Mouse (Mus musculus): Measurements from ENCODE around the gene Irgm1.
"Not testable (repeated sequence)": the region's sequence is repeated elsewhere in the genome, so short reads cannot be mapped to it uniquely, and the experiment has no call there.

Irgm1 gene

DNA sequence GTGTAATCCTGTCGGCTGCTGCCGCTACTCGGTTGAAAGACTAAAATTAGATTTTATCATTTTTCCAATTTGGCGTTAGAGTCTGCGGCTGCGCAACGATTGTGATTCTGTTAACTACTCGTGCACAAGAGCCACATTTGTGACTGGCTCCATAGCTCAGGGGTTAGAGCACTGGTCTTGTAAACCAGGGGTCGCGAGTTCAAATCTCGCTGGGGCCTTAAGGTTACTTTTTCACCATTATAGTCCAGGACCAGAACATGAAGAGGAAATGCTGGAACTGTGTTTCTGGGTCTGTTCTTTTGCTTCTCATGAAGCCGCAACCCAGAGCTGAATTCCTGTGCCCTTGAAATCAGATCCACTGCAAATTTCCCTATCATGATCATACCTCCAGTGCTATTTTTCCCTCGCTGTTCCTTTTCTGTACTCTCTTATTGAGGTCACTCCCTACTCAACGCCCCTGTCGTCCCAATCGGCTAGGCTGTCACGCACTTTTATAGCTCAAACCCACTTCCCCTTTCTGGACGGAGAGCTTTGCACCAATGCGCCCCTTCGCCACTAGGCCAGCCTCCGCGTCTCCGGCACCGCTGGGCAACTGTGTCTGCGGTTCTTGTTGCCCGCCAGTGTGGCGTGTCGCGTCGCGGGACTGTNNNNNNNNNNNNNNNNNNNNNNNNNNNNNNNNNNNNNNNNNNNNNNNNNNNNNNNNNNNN, 17.9 kb downstream of the Irgm1 start:
- peak; percentile 92 for DNase-seq

DNA sequence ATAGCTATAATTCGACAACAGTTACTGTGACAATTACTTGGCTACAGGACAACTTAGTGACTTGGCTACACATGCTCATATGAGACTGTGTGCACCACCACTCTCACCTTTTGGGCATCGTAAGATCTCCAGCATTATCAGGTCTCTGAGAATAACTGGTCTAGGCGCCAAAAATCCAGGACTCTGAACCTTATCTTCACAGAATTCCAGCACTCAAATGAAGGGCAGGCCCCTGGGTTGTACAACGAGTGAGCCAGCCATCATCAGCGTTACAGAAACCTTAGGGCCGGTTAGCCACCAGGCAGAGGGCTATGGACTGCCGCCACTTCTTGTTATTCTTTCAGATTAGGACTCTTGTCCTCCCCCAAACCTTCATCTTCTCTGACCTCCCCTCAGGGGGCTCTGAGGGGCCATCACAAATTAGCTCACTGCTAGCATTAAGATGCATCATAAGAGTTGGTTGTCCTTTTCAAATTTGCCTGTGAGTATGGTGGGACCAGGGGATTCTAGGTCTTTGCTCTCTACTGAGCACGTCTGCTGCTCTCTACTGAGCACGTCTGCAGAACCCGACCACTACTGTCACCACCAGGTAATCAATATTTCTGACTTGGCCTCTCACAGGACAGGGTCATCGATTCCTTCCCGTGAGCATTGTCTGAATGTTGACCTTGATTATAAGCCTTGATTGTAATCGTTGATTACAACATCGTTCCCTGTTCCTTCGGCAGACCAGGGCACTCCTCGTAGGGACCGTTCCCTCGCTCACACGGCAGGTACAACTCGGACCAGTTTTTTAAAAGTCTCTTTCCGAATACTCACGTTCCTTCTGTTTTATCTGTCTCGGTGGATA, 18.6 kb downstream of the Irgm1 start:
- DNase-seq: no peak

- DNase-seq: no peak
Observed at GRCm38 (mm10) chr11:48852190-48852589, 19.3 kb downstream of the Irgm1 start.

- no peak for DNase-seq
Observed at GRCm38 (mm10) chr11:48851270-48851995, 20.1 kb downstream of the Irgm1 start.

GRCm38 (mm10) chr11:48850240-48850639, 21.2 kb downstream of the Irgm1 start:
- DNase-seq: no peak

DNA sequence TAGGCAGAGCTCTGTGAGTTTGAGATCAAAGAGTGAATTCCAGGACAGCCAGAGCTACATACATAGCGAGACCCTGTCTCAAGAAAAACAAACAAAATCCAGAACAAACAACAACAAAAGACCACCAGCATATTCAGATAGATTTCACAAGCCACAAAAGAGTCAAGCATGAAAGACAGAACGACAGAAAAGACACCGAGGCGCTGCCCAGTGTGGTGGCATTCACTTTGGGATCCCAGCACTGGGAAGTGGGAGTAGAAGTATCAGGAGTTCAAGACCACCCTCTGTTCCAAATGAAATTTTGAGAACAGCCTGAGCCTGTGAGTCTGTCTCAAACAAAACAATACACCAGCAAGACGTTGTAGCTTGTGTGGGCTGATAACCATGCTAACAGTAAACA, 24.6 kb downstream of the Irgm1 start:
- DNase-seq: no peak

DNA sequence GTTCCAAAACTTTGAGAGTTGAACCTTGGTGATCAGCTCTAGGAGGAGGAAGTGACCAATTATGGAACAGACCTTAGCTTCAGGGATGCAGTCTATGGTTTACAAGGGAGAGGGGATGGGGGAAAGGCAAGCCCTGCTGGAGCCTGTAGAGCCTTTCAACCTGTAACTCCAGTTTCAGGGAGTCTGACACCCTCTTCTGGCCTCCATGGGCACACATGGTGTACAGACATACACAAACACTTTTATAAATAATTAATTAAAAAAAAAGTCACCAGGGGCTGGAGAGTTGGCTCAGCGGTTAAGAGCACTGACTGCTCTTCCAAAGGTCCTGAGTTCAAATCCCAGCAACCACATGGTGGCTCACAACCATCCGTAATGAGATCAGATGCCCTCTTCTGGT, 25.1 kb downstream of the Irgm1 start:
- DNase-seq: not testable (repeated sequence)

GRCm38 (mm10) chr11:48845244-48845815, 26.2 kb downstream of the Irgm1 start:
- no peak for DNase-seq

GRCm38 (mm10) chr11:48844309-48844708, 27.2 kb downstream of the Irgm1 start:
- no peak for DNase-seq

- no peak for DNase-seq
Observed at GRCm38 (mm10) chr11:48843202-48843601, 28.3 kb downstream of the Irgm1 start.

DNA sequence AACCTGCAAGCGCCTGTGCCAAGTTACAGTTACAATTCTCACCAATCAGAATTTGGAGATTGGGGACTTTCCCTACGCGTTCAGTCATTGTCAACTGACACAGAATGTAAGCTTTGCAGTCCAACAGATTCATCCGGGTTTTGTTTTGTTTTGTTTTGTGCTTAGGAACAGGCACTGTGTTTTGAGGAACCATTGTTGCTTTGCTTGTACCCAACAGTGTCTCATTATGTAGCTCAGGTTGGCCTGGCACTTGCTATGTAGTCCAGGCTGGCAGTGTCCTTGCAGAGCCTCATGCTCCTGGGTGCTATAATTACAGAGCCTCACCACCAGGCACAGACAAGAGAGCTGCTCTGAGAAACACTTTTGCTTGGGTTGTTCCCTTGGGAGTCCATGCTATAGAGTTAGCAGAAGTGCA, 29.1 kb downstream of the Irgm1 start:
- DNase-seq: no peak

DNA sequence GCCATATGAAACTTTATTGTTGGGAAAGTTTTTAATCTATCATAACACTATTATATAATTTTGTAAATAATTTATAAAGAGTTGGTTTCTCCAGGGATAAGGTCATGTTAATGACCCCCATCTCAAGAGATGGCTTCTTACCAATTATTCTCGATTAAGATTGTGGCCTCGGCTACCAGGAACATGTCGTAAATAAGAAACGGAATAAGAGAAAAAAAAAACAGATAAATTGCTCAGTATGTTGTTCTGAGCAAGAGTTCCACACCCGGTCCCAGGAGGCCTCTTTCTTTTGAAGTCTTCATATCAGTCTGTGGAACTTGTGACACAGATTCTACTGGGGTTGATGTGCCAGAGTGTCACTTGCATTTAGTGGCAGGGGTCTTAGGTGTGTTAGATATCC, 30.3 kb downstream of the Irgm1 start:
- DNase-seq: no peak

DNA sequence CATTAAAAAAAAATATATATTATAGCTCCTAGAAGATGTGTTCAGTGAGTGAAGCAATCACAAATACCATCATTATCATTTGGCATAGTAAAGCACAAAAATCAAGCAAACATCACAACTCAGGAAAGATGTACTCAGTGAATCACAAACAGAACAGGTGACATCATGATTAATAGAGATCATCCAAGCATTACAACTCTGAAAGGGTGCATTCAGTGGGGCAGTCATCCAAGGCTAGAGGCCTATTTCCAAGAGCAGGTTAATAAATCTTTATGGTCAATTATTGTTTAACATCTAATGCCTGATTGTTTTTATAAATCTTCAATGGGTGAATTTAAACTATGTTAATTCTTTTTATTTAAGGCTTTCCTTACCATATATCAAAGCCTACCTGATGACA, 30.7 kb downstream of the Irgm1 start:
- DNase-seq: no peak

DNA sequence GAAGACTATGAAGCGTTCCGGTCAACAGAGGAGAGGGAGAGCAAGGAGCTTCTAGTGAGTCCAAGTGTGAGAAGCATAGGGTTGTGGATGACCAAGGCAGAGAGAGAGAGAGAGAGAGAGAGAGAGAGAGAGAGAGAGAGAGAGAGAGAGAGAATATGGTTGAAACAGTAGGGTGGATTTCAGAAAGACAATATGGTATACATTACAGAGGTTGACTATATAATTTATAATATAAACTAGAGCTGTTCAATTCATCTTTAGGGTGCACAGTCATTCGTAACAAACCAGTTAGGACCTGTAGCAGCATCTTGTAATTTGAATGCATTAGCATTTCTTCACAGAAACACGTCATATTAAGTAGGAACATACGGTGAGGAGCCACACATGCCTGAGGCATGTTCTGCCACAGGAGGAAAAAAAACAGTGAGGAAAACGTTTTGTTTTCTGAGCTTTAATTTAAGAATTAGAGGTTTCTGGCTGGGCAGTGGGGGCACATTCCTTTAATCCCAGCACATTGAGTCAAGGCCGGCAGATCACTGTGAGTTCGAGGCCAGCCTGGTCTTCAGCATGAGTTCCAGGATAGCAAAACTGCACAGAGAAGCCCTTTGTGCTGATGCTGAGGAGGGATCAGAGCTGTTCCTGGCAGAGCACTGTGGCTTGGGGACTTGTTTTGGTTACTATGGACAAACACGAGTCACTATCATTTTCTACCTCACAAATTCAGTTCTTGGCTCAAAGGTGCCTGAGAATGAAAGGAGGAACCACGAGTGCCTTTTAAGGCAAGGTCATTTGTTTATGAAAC, 32.4 kb downstream of the Irgm1 start:
- no peak for DNase-seq

DNA sequence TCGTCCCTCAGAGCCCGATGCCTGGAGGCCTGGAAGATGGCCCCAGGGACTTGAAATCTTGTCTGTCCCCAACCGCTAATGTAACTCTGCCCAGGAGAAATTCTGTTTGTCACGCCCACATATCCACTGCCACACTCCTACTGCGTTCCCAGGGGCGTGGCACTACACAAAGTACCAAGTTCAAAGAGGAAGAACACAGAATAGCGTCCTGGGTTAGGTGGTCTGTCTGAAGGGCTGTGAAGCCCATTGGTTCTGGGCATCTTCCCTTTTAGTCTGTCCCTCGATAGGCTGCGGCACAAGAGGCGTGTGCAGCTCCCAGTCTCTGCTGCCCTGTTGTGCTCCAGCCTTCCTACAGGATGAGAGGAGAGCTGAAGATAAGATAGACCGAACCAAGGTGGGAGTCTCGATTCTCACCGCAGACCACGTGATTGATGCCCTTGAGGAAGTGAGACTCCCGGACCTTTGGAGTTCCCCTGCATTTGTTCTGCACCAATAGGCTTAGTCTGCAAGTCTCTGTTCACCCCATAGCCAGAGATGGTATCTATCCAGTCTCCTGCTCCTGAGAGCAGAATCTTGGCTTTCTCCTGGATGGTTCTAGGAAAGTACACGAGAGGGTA, 33.2 kb downstream of the Irgm1 start:
- DNase-seq: no peak

DNA sequence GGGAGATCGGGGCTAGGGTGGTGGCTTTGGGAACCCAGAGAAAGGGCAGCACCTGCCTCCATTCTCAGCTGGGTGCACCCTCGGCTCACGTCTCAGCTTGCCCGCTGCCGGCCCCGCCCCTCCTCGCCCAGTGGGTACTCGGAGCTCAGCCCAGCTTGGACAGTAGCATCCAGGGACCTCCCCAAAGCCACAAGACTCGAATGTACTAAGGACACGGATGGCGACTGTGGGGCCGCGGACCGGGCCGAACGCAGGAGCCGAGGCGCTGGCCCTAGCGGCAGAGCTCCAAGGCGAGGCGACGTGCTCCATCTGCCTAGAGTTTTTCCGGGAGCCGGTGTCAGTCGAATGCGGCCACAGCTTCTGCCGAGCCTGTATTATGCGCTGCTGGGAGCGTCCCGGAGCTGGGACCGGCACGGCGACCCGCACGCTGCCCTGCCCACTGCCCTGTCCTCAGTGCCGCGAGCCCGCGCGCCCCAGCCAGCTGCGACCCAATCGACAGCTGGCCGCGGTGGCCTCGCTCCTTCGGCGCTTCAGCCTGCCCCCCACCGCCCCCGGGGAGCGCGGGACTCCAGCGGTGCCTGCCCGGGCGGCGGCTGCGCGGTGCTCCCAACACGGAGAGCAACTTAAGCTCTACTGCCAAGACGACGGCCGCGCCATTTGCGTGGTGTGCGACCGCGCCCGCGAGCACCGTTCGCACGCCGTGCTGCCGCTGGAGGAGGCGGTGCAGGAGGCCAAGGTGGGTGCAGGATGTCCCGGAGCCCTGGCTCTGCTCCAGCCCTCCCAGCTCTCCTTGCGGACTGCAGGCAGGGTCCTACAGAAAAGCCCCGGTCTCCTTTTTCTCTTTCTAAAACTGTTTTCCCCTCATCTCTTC, 33.9 kb downstream of the Irgm1 start:
- DNase-seq: peak; percentile 58

DNA sequence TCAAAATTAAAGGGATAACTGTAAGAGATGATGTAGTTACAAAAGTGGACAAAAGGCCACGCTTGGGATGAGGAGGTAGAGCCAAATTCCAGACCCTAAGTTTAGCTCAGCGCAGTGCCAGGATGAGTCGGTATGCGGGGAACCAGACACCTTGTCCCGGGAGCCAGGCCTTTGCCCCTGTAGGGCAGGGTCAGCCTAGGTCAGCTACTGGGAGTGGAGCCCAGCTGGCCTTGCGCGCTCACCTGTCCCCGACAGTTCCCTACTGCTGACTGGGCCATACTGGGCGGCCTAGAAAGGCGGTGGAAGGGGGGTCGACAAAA, 34.5 kb downstream of the Irgm1 start:
- DNase-seq: no peak

DNA sequence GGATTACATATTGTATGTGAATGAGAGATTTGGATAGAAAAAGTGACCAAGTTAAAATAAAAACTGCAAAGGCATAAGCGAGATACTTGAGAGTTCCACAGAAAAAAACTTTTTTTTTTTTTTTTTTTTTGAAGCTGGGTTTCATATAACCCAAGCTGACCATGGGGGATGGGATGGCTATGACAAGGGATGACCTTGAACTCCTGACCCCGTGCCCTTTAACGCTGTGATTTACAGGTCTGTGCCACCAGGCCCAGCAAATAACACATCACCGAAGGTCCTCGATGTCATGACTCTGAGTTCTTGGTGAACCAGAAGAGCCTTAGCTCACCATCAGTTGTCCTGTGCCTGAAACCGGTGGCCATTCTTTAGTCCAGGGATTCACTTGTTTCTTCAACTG, 35.6 kb downstream of the Irgm1 start:
- DNase-seq: no peak

DNA sequence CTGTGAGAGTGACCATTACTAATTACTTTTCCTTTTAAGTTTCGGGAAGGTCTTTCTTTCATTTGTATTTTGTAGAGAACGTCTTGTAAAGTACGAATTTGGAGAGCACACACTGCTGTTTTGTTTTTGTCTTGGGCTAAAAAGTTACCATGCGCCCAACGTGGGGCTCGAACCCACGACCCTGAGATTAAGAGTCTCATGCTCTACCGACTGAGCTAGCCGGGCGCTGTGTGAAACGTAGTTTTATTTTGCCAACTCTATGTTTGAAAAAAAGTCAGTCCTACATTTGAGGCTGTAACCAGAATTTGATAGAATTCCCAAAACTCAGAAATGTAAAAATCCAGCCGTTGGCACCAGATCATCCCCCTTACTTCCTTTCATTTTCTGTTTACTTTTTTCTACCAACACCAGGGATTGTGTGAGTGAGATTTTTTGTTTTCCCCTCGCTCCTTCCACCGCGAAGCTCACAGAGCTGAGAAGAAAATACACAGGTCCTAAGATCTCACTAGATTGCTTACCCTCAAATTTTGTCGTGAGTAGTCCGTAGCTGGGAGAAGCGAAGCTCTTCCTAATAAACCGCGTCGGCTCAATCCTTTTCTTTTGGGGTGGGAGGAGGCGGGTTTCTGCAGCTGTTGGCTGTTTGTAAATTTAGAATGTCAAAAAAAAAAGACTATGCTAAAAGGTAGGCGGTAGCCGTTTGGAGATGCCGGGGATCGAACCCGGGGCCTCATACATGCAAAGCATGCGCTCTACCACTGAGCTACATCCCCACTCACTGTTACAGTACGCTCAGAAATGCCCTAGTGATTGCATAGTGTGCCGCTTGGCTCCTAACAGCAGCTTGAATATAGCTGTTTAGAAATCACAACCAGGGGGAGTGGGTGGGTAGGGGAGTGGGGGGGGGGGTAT, 37.5 kb downstream of the Irgm1 start:
- peak; percentile 91 for DNase-seq
